Mouse (Mus musculus): ENCODE results near the gene Mms19.
"Not testable (repeated sequence)": the region's sequence is repeated elsewhere in the genome, so short reads cannot be mapped to it uniquely, and the experiment has no call there.

Gene Mms19

GRCm38 (mm10) chr19:41933179-41934086, 47.5 kb downstream of the Mms19 start, which contains the start of the genes Exosc1 and Zdhhc16:
Exosc1 (minus strand) TSS chr19:41933423.
Zdhhc16 (plus strand) TSS chr19:41933480.
- peak; percentile 97 for DNase-seq (ENCODE audit: low spot score)

DNA sequence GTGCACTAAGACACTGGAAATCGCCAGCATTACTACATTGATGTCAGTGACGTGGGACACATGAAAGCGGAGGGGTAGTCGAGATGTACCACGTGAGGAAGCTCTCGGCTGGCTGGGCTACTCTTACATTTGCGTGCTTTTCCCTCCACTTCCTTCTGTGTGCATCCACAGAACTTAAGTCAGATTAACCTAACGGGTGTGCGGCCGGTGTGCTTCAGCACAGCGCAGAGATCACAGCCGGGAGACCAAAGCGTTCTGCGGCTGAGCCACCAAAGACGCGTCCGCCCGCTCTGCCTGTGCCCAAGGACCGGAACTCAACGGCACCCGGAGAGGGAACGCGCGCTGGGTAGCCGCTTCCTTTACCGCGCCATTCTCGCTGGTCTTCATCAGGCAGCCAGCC, 48.3 kb downstream of the Mms19 start:
- DNase-seq (ENCODE audit: low spot score), result no peak

- no peak for DNase-seq (ENCODE audit: low spot score)
Measured at GRCm38 (mm10) chr19:41920412-41921067, 60.4 kb downstream of the Mms19 start.

DNA sequence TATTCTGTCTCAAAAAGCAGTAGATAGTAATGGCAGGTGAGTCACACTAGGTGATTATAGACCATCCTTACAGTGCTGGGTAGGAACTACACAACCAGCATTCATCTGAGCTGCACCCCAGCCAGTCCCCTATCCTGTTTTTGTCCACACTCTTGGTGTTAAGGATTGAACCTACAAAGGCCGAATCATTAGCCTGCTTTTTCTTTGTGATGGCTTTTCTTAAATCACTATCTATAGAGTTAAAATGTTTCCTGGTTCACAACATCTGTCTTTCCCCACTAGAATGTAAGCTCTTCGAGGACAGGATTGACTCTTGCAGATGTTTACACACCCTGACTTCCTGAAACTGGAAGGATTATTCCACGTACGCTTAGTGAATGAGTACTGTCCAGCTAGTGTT, 61.5 kb downstream of the Mms19 start:
- DNase-seq (ENCODE audit: low spot score), result no peak

GRCm38 (mm10) chr19:41916853-41917252, 64.1 kb downstream of the Mms19 start:
- DNase-seq (ENCODE audit: low spot score), result no peak

- no peak for DNase-seq (ENCODE audit: low spot score)
Measured at GRCm38 (mm10) chr19:41915294-41915693, 65.7 kb downstream of the Mms19 start.

DNA sequence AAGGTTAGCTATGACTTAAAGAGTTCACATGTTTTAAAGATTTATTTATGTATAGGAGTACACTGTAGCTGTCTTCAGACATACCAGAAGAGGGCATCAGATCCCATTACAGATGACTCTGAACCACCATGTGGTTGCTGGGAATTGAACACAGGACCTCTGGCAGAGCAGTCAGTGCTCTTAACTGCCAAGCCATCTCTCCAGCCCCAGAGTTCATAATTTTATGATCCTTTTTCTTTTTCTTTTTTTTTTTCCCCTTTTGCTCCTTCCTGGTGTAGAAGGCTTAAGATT, 66.4 kb downstream of the Mms19 start:
- DNase-seq (ENCODE audit: low spot score), result not testable (repeated sequence)

DNA sequence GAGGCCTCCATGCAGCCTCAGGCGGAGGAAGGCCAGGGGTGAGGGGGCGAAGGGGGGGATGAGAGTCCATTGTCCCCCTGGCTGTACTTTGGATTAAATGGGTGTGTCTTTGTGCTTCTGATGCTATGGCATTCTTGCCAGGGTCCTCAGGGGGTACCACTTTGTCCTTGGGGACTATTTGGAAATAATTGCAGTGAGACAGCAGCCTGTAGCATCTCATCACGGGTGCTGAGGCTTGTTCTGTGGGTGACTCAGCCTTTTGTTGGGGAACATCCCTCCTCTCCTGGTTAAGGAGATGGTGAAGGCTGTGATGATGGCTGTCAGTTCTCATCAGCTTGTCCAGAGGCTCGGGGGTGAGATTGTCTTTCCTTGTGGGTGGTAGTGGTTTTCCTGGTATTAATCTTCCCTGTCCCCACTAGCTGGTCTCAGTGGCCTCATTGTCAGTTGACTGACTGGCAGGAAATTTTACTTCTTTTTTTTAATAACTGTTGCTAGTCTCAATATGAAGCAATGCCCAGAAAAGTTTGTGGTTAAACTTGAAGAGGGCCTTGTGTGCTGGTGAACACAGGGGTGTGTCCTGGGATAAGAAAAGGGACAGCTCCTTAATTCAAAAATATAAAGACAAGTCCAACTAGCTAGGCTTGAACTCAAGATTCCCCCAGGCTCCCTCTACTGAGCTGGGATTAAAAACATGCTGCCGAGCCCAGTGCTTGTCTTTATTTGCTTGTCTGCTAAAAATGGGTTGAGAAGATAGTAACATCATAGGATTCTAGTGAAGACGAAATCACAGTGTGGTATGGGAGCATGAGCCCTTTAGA, 67.0 kb downstream of the Mms19 start:
- no peak for DNase-seq (ENCODE audit: low spot score)

GRCm38 (mm10) chr19:41912121-41913080, 68.6 kb downstream of the Mms19 start:
- peak; percentile 77 for DNase-seq (ENCODE audit: low spot score)

DNA sequence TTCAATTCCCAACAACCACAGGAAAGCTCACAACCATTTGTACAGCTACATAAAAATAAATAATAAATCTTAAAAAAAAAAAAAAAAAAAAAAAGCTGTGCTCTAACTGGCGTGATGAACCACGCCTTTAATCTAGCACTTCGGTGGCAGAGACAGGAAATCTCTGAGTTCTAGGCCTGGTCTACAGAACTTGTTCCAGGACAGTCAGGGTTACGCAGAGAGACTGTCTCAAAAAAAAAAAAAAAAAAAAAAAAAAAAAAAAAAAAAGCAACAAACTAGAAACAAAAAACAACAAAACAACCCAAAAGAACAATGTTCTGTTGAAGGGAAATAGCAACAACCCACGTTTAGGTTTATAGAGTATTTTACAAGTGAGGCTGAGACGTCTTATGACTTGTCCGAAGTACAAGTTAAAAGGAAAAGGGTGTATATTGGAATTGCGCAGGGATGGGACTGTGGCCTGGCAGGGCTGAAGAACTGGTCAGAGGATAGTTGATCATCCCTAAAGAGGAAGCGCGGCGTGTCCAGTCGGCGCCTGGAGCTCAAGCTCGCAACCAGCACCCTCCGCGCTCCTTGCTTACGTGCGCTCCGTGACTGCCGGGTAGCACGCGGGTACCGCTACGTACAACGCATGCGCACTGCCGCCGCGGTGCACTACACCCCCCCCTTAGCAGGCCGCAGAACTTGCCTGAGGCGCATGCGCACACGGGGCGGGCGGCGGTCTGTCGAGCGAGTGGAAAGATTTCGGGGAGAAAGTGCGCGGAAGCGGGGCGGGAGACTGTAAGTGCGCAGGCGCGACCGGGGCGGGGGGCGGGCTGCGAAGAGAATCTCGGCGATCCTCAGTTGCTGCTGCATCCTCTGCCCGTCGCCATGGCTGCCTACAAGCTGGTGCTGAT, 69.5 kb downstream of the Mms19 start, which contains the start of gene Pgam1:
Pgam1 (plus strand) TSS at position 746 of the 896 bp plus-strand sequence.
- DNase-seq (ENCODE audit: low spot score), result peak; percentile 95

DNA sequence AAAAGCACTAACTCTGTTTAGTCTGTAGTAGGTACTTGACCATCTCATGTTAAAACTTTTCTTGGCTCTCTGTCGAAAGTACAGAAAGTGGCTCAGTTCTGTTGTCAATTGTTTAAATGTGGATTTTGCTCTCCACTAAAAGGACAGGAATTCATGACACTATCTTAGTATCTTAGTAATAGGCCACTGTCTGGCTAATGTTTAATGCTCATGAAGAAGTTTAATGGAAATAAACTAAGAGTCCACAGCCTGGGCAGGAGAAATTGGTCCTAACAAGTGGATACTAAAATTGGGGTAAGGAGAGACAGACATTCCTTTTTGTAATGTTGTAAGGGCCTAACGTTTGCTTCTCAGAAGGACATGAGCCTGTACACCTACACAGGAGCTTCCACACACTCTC, 70.6 kb downstream of the Mms19 start:
- DNase-seq (ENCODE audit: low spot score), result no peak

DNA sequence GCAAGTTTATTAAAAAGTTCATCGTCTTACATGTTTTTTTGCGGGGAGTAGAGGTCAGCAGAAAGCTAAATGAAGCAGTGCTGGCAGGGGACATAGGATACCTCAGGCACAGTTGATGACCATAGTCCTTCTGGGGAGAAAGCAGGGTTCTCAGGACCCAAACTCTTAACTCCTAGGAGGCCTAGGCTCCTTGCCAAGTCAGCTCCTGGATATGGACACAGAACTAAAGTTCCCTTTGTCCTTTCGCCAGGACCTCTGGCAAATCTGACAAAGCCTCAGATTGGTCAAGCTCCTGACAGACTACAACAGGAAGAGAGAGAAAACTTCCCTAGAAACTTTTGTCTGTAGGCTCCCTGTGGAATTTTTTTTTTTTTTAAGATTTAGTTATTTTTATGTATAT, 72.2 kb downstream of the Mms19 start:
- no peak for DNase-seq (ENCODE audit: low spot score)

DNA sequence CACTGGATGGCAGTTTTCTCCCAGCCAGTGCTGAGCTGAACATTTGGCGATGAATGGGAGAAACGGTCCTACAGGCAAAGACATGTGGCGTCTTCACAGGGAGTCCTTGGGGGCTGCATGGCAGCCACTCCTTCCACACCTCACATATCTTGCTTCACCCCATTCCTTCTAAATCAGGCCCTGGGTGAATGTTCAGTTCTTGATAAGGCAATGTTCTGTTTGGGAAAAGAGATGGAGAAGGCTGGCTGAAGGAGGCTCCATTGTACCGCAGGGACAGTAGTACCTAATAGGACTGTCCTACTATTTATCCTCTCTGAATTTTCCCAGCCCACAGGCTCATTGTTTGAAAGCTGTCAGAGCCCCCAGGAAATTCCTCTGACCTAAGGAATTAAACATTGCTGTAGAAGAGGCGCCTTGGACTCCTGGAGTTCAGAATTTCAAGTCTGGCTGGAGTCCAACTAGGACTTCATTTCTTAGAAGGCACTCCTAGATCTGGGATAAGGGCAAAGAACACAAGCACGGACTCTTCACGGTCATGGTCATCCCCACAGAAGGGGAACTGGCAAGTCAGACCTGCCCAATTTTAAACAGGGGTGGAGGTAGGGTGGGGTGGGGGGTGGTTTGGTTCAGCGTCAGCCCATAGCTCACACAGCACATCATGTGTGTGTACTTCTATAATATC, 73.7 kb downstream of the Mms19 start:
- no peak for DNase-seq (ENCODE audit: low spot score)

DNA sequence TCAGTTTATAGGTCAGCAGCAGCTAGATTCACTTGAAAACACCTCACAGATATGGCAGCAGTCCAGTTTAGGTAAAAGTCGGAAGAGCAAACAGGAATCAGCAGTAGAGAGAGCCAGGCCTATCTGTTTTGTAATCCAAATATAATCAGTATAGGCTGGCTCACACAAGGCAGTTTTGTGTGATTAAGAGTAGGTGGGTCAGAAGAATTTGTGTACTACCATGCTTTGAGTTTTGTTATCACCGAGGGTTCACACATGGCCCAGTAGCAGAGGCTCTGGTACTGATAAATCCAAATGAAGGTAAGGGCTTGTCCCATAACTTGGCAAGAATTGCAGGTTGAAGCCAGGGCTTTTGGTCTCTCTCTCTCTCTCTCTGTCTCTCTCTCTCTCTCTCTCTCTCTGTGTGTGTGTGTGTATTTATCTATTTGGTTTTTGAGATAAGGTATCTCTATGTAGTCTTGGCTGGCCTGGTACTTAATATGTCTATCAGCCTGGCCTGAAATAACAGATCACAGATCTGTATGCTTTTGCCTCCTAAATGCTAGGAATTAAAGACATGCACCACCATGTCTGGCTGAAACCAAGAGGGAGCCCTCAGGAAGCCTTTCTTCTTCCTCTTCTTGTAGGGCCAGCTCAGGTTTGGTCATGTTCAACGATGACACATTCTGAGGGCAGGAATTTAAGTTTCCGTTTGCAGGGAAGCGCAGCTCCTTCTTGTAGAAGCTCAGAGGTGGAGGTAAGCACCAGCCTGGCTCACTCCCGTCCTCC, 74.5 kb downstream of the Mms19 start:
- DNase-seq (ENCODE audit: low spot score), result no peak

GRCm38 (mm10) chr19:41905246-41905645, 75.7 kb downstream of the Mms19 start:
- DNase-seq (ENCODE audit: low spot score), result no peak

DNA sequence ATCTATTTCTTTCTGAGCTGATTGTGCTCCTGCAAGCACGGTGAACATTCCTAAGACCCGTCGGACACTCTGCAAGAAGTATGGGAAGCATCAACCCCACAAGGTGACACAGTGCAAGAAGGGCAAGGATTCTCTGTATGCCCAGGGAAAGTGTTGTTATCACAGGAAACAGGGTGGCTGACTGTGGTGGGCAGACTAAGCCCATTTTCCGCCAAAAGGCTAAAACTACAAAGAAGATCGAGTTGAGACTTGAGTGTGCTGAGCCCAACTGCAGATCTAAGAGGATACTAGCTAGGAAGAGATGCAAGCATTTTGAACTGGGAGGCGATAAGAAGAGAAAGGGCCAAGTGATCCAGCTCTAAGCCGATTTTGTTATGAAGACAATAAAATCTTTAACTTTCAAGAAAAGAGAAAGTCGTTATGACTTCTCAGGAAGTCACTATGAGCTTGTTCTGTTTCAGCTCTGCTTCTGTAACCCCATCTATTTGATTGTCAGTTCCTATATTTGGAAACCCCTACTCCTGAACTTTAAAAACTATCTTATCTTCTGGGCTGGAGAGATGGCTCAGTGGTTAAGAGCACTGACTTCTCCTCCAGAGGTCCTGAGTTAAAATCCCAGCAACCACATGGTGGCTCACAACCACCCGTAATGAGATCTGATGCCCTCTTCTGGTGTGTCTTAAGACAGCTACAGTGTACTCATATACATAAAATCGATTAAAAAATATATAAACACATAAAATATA, 77.9 kb downstream of the Mms19 start:
- DNase-seq (ENCODE audit: low spot score), result no peak

- DNase-seq (ENCODE audit: low spot score), result no peak
Measured at GRCm38 (mm10) chr19:41901696-41902095, 79.3 kb downstream of the Mms19 start.

- DNase-seq (ENCODE audit: low spot score), result no peak
Measured at GRCm38 (mm10) chr19:41900495-41901090, 80.4 kb downstream of the Mms19 start.
